Comparison of ENCODE assay signal across 9 mouse cellular contexts in the genomic region with DNA sequence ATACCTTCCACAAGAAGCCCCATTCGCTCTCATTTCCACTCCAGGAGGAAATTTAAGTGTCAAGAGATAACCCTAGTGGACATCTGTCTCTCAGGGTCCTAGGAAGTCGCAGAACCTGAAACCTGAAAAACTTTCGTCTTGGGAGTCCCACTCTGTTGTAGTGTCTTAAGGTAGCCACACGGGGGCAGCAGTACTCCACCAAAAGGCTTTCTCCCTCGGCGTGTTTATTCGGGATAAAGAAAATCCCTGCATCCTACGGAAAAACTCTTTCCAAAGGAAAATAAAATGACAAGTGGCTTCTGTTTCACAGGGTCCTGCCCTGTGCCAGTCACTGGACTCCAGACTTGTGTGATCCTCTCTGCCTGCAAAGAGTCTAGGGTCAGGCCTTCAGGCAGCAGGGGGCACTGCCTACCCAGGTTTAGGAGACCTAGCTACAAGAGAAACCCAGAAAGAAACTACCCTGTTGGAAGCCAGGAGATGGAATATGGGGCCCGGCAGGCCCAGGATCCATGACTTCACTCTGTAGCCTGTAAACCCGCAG. TPM values are rescaled to one million over a fixed set of nuclear protein-coding genes. Genes with fewer than 3 reads are reported as not detected.
A peak's percentile ranks its signal among the peaks of the same experiment; 100 is the strongest.
DNase-seq lines count a peak whose midpoint lies in the region; ATAC-seq and TF ChIP-seq lines count a peak whose summit lies in the region.
"Had no signal": no experiment of that assay in that cellular context is flagged by ENCODE, and none has a peak within 500 bp of the region (broad histone marks: within the 10 kb centered on the region; RNA-seq: fewer than 3 reads in every experiment).

No protein-coding gene starts in this region.

- peak overlapping the region; percentile 73 for H3K9ac ChIP-seq in heart, embryonic 13.5 days
- H3K9ac ChIP-seq in kidney, embryonic 16.5 days (replicated peaks; ENCODE audit: low read length) = peak overlapping the region; percentile 54
- peak overlapping the region; percentile 69 for H3K9ac ChIP-seq in liver, embryonic 12.5 days
- peak overlapping the region; percentile 44 for H3K9ac ChIP-seq in stomach, embryonic 16.5 days (ENCODE audit: low read length)

- no peak overlapping the region for H3K4me3 ChIP-seq in C2C12 (ENCODE audit: insufficient read depth, poor library complexity, severe bottlenecking)
- peak overlapping the region; percentile 46 for H3K4me3 ChIP-seq in heart, embryonic 13.5 days
- peak overlapping the region; percentile 37 for H3K4me3 ChIP-seq in kidney, embryonic 16.5 days (ENCODE audit: low read length)
- peak overlapping the region; percentile 50 for H3K4me3 ChIP-seq in liver, embryonic 12.5 days
- peak overlapping the region; percentile 37 for H3K4me3 ChIP-seq in stomach, embryonic 16.5 days (replicated peaks; ENCODE audit: low read length)

- no peak for TF ChIP-seq CTCF in C2C12 (IDR thresholded peaks at IDR 0.05; ENCODE audit: control insufficient read depth, insufficient read depth, insufficient read length)

- H3ac ChIP-seq in C2C12 (ENCODE audit: control insufficient read depth, insufficient read length, low read depth) = peak overlapping the region; percentile 45

- no peaks in the 10 kb centered on the region for H3K79me3 ChIP-seq in C2C12 (ENCODE audit: low read depth)

- H3K36me3 ChIP-seq in C2C12 (ENCODE audit: control insufficient read depth, insufficient read depth) = no peaks in the 10 kb centered on the region
- H3K36me3 ChIP-seq in heart, embryonic 13.5 days = no peaks in the 10 kb centered on the region
- H3K36me3 ChIP-seq in kidney, embryonic 16.5 days (ENCODE audit: insufficient read depth, low read length) = no peaks in the 10 kb centered on the region
- H3K36me3 ChIP-seq in liver, embryonic 12.5 days = no peaks in the 10 kb centered on the region
- no peaks in the 10 kb centered on the region for H3K36me3 ChIP-seq in stomach, embryonic 16.5 days (ENCODE audit: control insufficient read depth, insufficient read depth, low read length)

- H3K27ac ChIP-seq in heart, embryonic 13.5 days (replicated peaks) = peak overlapping the region; percentile 68
- peak overlapping the region; percentile 79 for H3K27ac ChIP-seq in kidney, embryonic 16.5 days (ENCODE audit: low read length)
- H3K27ac ChIP-seq in liver, embryonic 12.5 days = peak overlapping the region; percentile 80
- peak overlapping the region; percentile 43; the same call in 1 of the 2 replicates for H3K27ac ChIP-seq in stomach, embryonic 16.5 days (ENCODE audit: low read length)

- peak; percentile 73 for ATAC-seq in erythroblast, adult 5-6 weeks (replicated peaks; ENCODE audit: low FRiP score, poor library complexity, severe bottlenecking)
- ATAC-seq in heart, embryonic 13.5 days (ENCODE audit: extremely low read depth, insufficient number of reproducible peaks, low FRiP score, low TSS enrichment) = peak; percentile 29; the same call in 1 of the 2 replicates
- ATAC-seq in kidney, embryonic 16.5 days (ENCODE audit: low FRiP score, low TSS enrichment) = peak; percentile 64
- peak; percentile 50 for ATAC-seq in liver, embryonic 12.5 days
- peak; percentile 41; the same call in 1 of the 2 replicates for ATAC-seq in stomach, embryonic 16.5 days (ENCODE audit: insufficient read depth, low FRiP score)

- no peaks in the 10 kb centered on the region for H3K9me3 ChIP-seq in heart, embryonic 13.5 days
- H3K9me3 ChIP-seq in kidney, embryonic 16.5 days (ENCODE audit: low read length) = no peaks in the 10 kb centered on the region
- no peaks in the 10 kb centered on the region for H3K9me3 ChIP-seq in liver, embryonic 12.5 days (replicated peaks)
- H3K9me3 ChIP-seq in stomach, embryonic 16.5 days (replicated peaks; ENCODE audit: control insufficient read depth, low read length) = no peaks in the 10 kb centered on the region

- WGBS in heart, embryonic 13.5 days = 2% methylated on average over 10 of the region's 10 CpGs
- under 1% methylated on average over 10 of the region's 10 CpGs for WGBS in kidney, embryonic 16.5 days
- under 1% methylated on average over 10 of the region's 10 CpGs for WGBS in liver, embryonic 12.5 days (ENCODE audit: insufficient replicate concordance)
- 0% methylated on average over 10 of the region's 10 CpGs for WGBS in stomach, embryonic 16.5 days

- H3K4me2 ChIP-seq in heart, embryonic 13.5 days = peak overlapping the region; percentile 70
- peak overlapping the region; percentile 57 for H3K4me2 ChIP-seq in kidney, embryonic 16.5 days (replicated peaks; ENCODE audit: low read depth, low read length)
- peak overlapping the region; percentile 90 for H3K4me2 ChIP-seq in liver, embryonic 12.5 days
- peak overlapping the region; percentile 52 for H3K4me2 ChIP-seq in stomach, embryonic 16.5 days (ENCODE audit: low read depth, low read length)

- no peaks in the 10 kb centered on the region for H3K79me2 ChIP-seq in C2C12 (ENCODE audit: control insufficient read depth, insufficient read depth)

- peak; percentile 26 for DNase-seq in brain, embryonic 18.5 days (ENCODE audit: low read depth, low spot score)
- DNase-seq in natural killer cell, adult 2 months (ENCODE audit: low spot score in 2 of 2) = peak; percentile 86 to 88

- H3K27me3 ChIP-seq in C2C12 (ENCODE audit: control insufficient read depth, insufficient read depth, insufficient read length) = no peaks in the 10 kb centered on the region
- H3K27me3 ChIP-seq in heart, embryonic 13.5 days (replicated peaks) = no peaks in the 10 kb centered on the region
- H3K27me3 ChIP-seq in kidney, embryonic 16.5 days (ENCODE audit: insufficient read depth, low read length) = no peaks in the 10 kb centered on the region
- H3K27me3 ChIP-seq in liver, embryonic 12.5 days (replicated peaks) = peaks cover 33% of the 10 kb centered on the region
- H3K27me3 ChIP-seq in stomach, embryonic 16.5 days (ENCODE audit: control insufficient read depth, insufficient read depth, low read length) = no peaks in the 10 kb centered on the region

- H3K4me1 ChIP-seq in heart, embryonic 13.5 days = peaks cover 63% of the 10 kb centered on the region
- peaks cover 56% of the 10 kb centered on the region for H3K4me1 ChIP-seq in kidney, embryonic 16.5 days (ENCODE audit: insufficient read depth, low read length)
- peaks cover 59% of the 10 kb centered on the region for H3K4me1 ChIP-seq in liver, embryonic 12.5 days
- peaks cover 34% of the 10 kb centered on the region for H3K4me1 ChIP-seq in stomach, embryonic 16.5 days (ENCODE audit: control insufficient read depth, insufficient read depth, low read length)

TF ChIP-seq in C2C12, 6 proteins besides CTCF, POLR2A, EP300 and RAD21:
- no peak for TF ChIP-seq USF1 (IDR thresholded peaks at IDR 0.05; ENCODE audit: low read depth)
- no peak for TF ChIP-seq MYOD1 (IDR thresholded peaks at IDR 0.05; ENCODE audit: control insufficient read depth, insufficient read length, low read depth)
- no peak for TF ChIP-seq FOSL1 (IDR thresholded peaks at IDR 0.05; ENCODE audit: insufficient read depth, low read length, poor library complexity, severe bottlenecking)
- TF ChIP-seq CEBPB (IDR thresholded peaks at IDR 0.05; ENCODE audit: low read depth) = no peak
- TF ChIP-seq MYOG (IDR thresholded peaks at IDR 0.05; ENCODE audit: control insufficient read depth, extremely low read depth, insufficient read length) = no peak
- TF ChIP-seq MAX (IDR thresholded peaks at IDR 0.05) = no peak

RNA-seq across cellular contexts. Expression of a gene that starts 25.9 kb away (rescaled TPM):
- polyA plus RNA-seq in C2C12 (2012; fragmentation: generic; extraction: Trizol) = 262 TPM
- total RNA-seq in erythroblast, adult 5-6 weeks (2015; ENCODE audit: low replicate concordance) = 58.9 and 78.6 TPM in 2 replicates
- total RNA-seq in erythroblast, adult 5-6 weeks (2017; ENCODE audit: low replicate concordance) = 20.1 and 26.9 TPM in 2 replicates
- 391 and 412 TPM in 2 replicates for polyA plus RNA-seq in heart, embryonic 13.5 days (2015; fragmentation: Nextera tagmentation; extraction: Ambion mirVana)
- 422 and 474 TPM in 2 replicates for polyA plus RNA-seq in kidney, embryonic 16.5 days (2015; fragmentation: Nextera tagmentation; extraction: Ambion mirVana)
- polyA plus RNA-seq in liver, embryonic 12.5 days (2016; fragmentation: Nextera tagmentation; extraction: Ambion mirVana) = 234 and 237 TPM in 2 replicates
- 391 and 448 TPM in 2 replicates for polyA plus RNA-seq in stomach, embryonic 16.5 days (2015; fragmentation: Nextera tagmentation; extraction: Ambion mirVana)

RNA-seq across cellular contexts. Expression of a gene that starts 26.0 kb away (rescaled TPM):
- 32.9 TPM for polyA plus RNA-seq in C2C12 (2012; fragmentation: generic; extraction: Trizol)
- 73.8 and 97.2 TPM in 2 replicates for total RNA-seq in erythroblast, adult 5-6 weeks (2015; ENCODE audit: low replicate concordance)
- total RNA-seq in erythroblast, adult 5-6 weeks (2017; ENCODE audit: low replicate concordance) = 63.7 and 104 TPM in 2 replicates
- 85.8 and 87.0 TPM in 2 replicates for polyA plus RNA-seq in heart, embryonic 13.5 days (2015; fragmentation: Nextera tagmentation; extraction: Ambion mirVana)
- 80.3 and 86.2 TPM in 2 replicates for polyA plus RNA-seq in kidney, embryonic 16.5 days (2015; fragmentation: Nextera tagmentation; extraction: Ambion mirVana)
- polyA plus RNA-seq in liver, embryonic 12.5 days (2016; fragmentation: Nextera tagmentation; extraction: Ambion mirVana) = 18.8 and 22.0 TPM in 2 replicates
- polyA plus RNA-seq in stomach, embryonic 16.5 days (2015; fragmentation: Nextera tagmentation; extraction: Ambion mirVana) = 51.7 and 57.0 TPM in 2 replicates

RNA-seq across cellular contexts. Expression of a gene that starts 56.8 kb away (rescaled TPM):
- not detected for polyA plus RNA-seq in C2C12 (2012; fragmentation: generic; extraction: Trizol)
- not detected in 2 replicates for total RNA-seq in erythroblast, adult 5-6 weeks (2015; ENCODE audit: low replicate concordance)
- not detected in 2 replicates for total RNA-seq in erythroblast, adult 5-6 weeks (2017; ENCODE audit: low replicate concordance)
- not detected in 2 replicates for polyA plus RNA-seq in heart, embryonic 13.5 days (2015; fragmentation: Nextera tagmentation; extraction: Ambion mirVana)
- not detected in 2 replicates for polyA plus RNA-seq in kidney, embryonic 16.5 days (2015; fragmentation: Nextera tagmentation; extraction: Ambion mirVana)
- polyA plus RNA-seq in liver, embryonic 12.5 days (2016; fragmentation: Nextera tagmentation; extraction: Ambion mirVana) = not detected in 2 replicates
- not detected in 2 replicates for polyA plus RNA-seq in stomach, embryonic 16.5 days (2015; fragmentation: Nextera tagmentation; extraction: Ambion mirVana)
- total RNA-seq: adrenal gland, postnatal 4 days had no signal
